Mouse (Mus musculus): ENCODE data around the gene Lmtk3. TPM values are rescaled to one million over a fixed set of nuclear protein-coding genes. Genes with fewer than 3 reads are reported as not detected.

Gene Lmtk3
- 1.1 and 1.9 TPM in 2 replicates for polyA plus RNA-seq (2015; fragmentation: Nextera tagmentation; extraction: Ambion mirVana)

- H3K4me3 ChIP-seq (replicated peaks), result peak within 1 kb of the TSS; percentile 62
- ATAC-seq (ENCODE audit: insufficient read depth, low FRiP score, low read depth), result peak; percentile 59
- peak within 1 kb of the TSS; percentile 23; the same call in 1 of the 2 replicates for H3K9ac ChIP-seq
- H3K27ac ChIP-seq, result no peak within 1 kb of the TSS
- no peaks in the 10 kb centered on the region for H3K9me3 ChIP-seq
- peak within 1 kb of the TSS; percentile 88 for H3K4me2 ChIP-seq
- H3K27me3 ChIP-seq (replicated peaks), result peaks cover 8% of the 10 kb centered on the region
- no peaks in the 10 kb centered on the region for H3K36me3 ChIP-seq
- under 1% methylated on average over 38 of the region's 38 CpGs for WGBS
- peaks cover 36% of the 10 kb centered on the region for H3K4me1 ChIP-seq
These were observed at the start of gene Lmtk3 for GRCm38 (mm10) chr7:45783511-45784091. Gene Lmtk3 (plus strand): TSS chr7:45783738.

DNA sequence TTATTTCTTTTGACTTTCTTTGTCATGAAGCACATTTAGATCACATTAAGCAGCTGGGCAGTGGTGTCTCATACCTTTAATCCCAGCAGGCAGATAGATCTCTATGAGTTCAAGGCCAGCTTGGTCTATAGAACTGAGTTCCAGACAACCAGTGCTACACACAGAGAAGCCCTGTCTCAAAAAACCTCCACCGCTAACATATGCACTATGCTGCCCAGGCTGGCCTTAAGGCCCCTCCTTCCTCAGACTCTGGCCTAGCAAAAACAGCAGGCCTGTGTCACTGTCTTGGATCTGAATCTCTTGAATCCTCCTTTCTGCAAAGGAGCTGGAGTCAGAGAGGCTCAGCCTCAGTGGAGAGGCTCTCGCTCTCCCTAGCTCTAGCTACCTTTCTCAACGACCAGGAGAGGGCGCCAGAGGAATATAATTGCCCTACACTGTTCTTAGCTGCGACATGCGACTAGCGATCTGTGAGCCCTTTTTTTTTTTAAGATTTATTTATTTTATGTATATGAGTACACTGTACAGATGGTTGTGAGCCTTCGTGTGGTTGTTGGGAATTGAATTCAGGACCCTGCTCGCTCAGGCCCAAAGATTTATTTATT, 44.3 kb upstream of the Lmtk3 start:
- Histone ChIP-seq H3K4me1 (peaks cover 6% of the 10 kb centered on the region; the same call in 1 of the 2 replicates), H3K9me3 (no peaks in the 10 kb centered on the region), H3K4me3 (replicated peaks) (no peak overlapping the region), H3K36me3 (no peaks in the 10 kb centered on the region), H3K27ac (no peak overlapping the region), H3K27me3 (replicated peaks) (no peaks in the 10 kb centered on the region), H3K9ac (no peak overlapping the region), H3K4me2 (no peak overlapping the region)
- ATAC-seq (ENCODE audit: insufficient read depth, low FRiP score, low read depth), result peak; percentile 86
- WGBS, result 7% methylated on average over 9 of the region's 9 CpGs

DNA sequence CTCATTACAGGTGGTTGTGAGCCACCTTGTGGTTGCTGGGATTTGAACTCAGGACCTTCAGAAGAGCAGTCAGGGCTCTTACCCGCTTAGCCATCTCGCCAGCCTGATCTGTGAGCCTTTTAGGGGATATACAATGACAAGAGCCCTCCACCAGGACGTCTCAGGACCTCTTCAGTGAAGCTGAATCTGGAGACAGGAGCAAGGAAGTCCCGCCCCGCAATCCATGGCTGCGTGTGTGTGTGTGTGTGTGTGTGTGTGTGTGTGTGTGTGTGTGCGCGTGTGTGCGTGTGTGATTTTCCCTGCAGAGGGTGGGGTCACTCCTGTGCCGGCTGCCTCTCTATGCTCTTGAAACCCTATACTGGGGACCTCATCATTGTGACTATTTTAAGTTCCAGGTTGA, 43.7 kb upstream of the Lmtk3 start:
- Histone ChIP-seq H3K36me3 (no peaks in the 10 kb centered on the region), H3K4me1 (peaks cover 6% of the 10 kb centered on the region; the same call in 1 of the 2 replicates), H3K4me3 (replicated peaks) (no peak overlapping the region), H3K9me3 (no peaks in the 10 kb centered on the region), H3K27ac (no peak overlapping the region), H3K4me2 (no peak overlapping the region), H3K27me3 (replicated peaks) (no peaks in the 10 kb centered on the region), H3K9ac (no peak overlapping the region)
- ATAC-seq (ENCODE audit: insufficient read depth, low FRiP score, low read depth), result no peak
- WGBS, result 62% methylated on average over 10 of the region's 10 CpGs

- Histone ChIP-seq H3K4me3 (replicated peaks) (no peak overlapping the region), H3K36me3 (no peaks in the 10 kb centered on the region), H3K9me3 (no peaks in the 10 kb centered on the region), H3K27me3 (replicated peaks) (no peaks in the 10 kb centered on the region), H3K27ac (no peak overlapping the region), H3K4me1 (peaks cover 6% of the 10 kb centered on the region; the same call in 1 of the 2 replicates), H3K4me2 (peak overlapping the region; percentile 47; the same call in 1 of the 2 replicates), H3K9ac (no peak overlapping the region)
- no peak for ATAC-seq (ENCODE audit: insufficient read depth, low FRiP score, low read depth)
- 79% methylated on average over 12 of the region's 12 CpGs for WGBS
These were observed 42.2 kb upstream of the Lmtk3 start for GRCm38 (mm10) chr7:45741308-45741707.

DNA sequence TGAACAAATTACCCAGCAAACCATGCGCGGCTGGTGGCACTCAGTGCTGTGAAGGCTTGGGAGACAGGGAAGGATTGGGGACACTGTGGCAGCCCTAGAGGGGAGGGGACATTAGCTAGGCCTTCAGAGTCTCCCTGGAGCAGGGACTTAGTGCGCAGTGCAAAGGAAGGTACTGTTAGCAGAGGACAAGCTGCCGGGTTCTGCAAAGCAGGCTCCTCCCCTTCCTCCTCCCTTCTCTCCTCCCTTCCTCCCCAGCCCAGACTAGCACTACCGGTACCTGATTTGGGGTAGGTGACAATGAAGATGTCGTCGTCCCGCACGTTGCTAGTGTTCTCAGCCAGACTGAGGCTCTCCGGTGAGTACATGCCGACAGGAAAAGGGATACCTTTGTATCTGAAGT, 41.8 kb upstream of the Lmtk3 start:
- 28% methylated on average over 11 of the region's 11 CpGs for WGBS
- no peaks in the 10 kb centered on the region for H3K36me3 ChIP-seq
- peaks cover 6% of the 10 kb centered on the region; the same call in 1 of the 2 replicates for H3K4me1 ChIP-seq
- peak overlapping the region; percentile 47 for H3K4me2 ChIP-seq
- ATAC-seq (ENCODE audit: insufficient read depth, low FRiP score, low read depth), result 0 out of 2 replicates have a peak, but pooled peaks have one; percentile 58
- H3K9me3 ChIP-seq, result no peaks in the 10 kb centered on the region
- no peak overlapping the region for H3K9ac ChIP-seq
- peak overlapping the region; percentile 25 for H3K4me3 ChIP-seq (replicated peaks)
- no peaks in the 10 kb centered on the region for H3K27me3 ChIP-seq (replicated peaks)
- no peak overlapping the region for H3K27ac ChIP-seq

- peaks cover 6% of the 10 kb centered on the region; the same call in 1 of the 2 replicates for H3K4me1 ChIP-seq
- H3K36me3 ChIP-seq, result no peaks in the 10 kb centered on the region
- H3K9me3 ChIP-seq, result no peaks in the 10 kb centered on the region
- no peak overlapping the region for H3K27ac ChIP-seq
- H3K27me3 ChIP-seq (replicated peaks), result no peaks in the 10 kb centered on the region
- no peak overlapping the region for H3K9ac ChIP-seq
- H3K4me3 ChIP-seq (replicated peaks), result peak overlapping the region; percentile 25
- 34% methylated on average over 19 of the region's 19 CpGs for WGBS
- peak overlapping the region; percentile 47 for H3K4me2 ChIP-seq
- no peak for ATAC-seq (ENCODE audit: insufficient read depth, low FRiP score, low read depth)
These were observed 41.2 kb upstream of the Lmtk3 start for GRCm38 (mm10) chr7:45742338-45742737.

DNA sequence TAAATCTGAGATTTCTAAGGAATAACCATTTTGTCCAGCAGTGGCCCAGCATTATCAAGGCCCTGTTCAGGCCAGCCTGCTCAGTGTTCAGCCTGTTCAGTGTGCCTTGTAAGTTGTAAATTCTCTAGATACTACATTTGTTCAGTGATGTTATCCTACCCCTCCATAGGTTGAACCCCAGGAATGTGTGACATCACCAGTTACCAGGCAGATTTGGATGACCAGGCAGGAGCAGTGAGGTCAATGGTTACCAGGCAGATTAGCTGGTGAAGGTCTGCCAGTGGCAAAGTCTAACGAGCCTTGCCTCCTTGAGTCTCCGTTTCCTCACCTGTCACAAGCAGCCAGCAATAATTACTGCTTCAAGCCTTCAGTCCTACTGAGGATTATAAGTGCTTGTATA, 39.2 kb upstream of the Lmtk3 start:
- Histone ChIP-seq H3K27me3 (replicated peaks) (no peaks in the 10 kb centered on the region), H3K36me3 (no peaks in the 10 kb centered on the region), H3K9me3 (no peaks in the 10 kb centered on the region), H3K4me1 (peaks cover 6% of the 10 kb centered on the region; the same call in 1 of the 2 replicates), H3K4me2 (no peak overlapping the region), H3K9ac (no peak overlapping the region), H3K4me3 (replicated peaks) (no peak overlapping the region), H3K27ac (no peak overlapping the region)
- 31% methylated on average over 2 of the region's 2 CpGs for WGBS
- ATAC-seq (ENCODE audit: insufficient read depth, low FRiP score, low read depth), result peak; percentile 47; the same call in 1 of the 2 replicates

GRCm38 (mm10) chr7:45746518-45746917, 37.0 kb upstream of the Lmtk3 start:
- Histone ChIP-seq H3K4me2 (no peak overlapping the region), H3K9ac (no peak overlapping the region), H3K27me3 (replicated peaks) (no peaks in the 10 kb centered on the region), H3K4me3 (replicated peaks) (no peak overlapping the region), H3K4me1 (peaks cover 6% of the 10 kb centered on the region; the same call in 1 of the 2 replicates), H3K9me3 (no peaks in the 10 kb centered on the region), H3K27ac (no peak overlapping the region), H3K36me3 (no peaks in the 10 kb centered on the region)
- 58% methylated on average over 6 of the region's 6 CpGs for WGBS
- ATAC-seq (ENCODE audit: insufficient read depth, low FRiP score, low read depth), result no peak

DNA sequence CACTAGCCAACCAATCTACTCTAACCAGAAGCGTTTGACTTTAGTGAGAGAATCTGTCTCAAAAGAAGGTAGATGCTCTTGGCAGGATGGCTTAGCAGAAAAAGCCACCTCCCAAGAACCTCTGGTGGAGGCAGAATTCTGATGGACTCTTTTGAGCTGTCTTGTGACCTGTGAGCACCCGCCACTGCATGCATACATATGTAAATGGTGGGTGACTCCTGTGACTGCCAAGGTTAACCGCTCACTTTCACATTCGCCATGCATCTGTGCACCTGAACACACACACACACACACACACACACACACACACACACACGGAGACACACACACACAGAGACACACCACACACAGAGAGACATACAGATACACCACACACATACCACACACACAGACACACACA, 36.1 kb upstream of the Lmtk3 start:
- no peaks in the 10 kb centered on the region for H3K36me3 ChIP-seq
- H3K4me2 ChIP-seq, result no peak overlapping the region
- H3K4me1 ChIP-seq, result no peaks in the 10 kb centered on the region
- H3K9ac ChIP-seq, result no peak overlapping the region
- no peak for ATAC-seq (ENCODE audit: insufficient read depth, low FRiP score, low read depth)
- H3K9me3 ChIP-seq, result no peaks in the 10 kb centered on the region
- 86% methylated on average over 5 of the region's 5 CpGs for WGBS
- H3K27me3 ChIP-seq (replicated peaks), result no peaks in the 10 kb centered on the region
- no peak overlapping the region for H3K27ac ChIP-seq
- no peak overlapping the region for H3K4me3 ChIP-seq (replicated peaks)

GRCm38 (mm10) chr7:45748110-45748509, 35.4 kb upstream of the Lmtk3 start:
- 74% methylated on average over 7 of the region's 7 CpGs for WGBS
- no peak overlapping the region for H3K27ac ChIP-seq
- no peaks in the 10 kb centered on the region for H3K27me3 ChIP-seq (replicated peaks)
- ATAC-seq (ENCODE audit: insufficient read depth, low FRiP score, low read depth), result no peak; the same call in 1 of the 2 replicates
- H3K9ac ChIP-seq, result no peak overlapping the region
- H3K9me3 ChIP-seq, result no peaks in the 10 kb centered on the region
- no peaks in the 10 kb centered on the region for H3K4me1 ChIP-seq
- H3K36me3 ChIP-seq, result no peaks in the 10 kb centered on the region
- no peak overlapping the region for H3K4me3 ChIP-seq (replicated peaks)
- no peak overlapping the region for H3K4me2 ChIP-seq

- no peak overlapping the region for H3K4me3 ChIP-seq (replicated peaks)
These were observed 34.1 kb upstream of the Lmtk3 start for GRCm38 (mm10) chr7:45749401-45749800.

GRCm38 (mm10) chr7:45750162-45750561, 33.4 kb upstream of the Lmtk3 start:
- H3K4me2 ChIP-seq, result no peak overlapping the region
- 54% methylated on average over 9 of the region's 9 CpGs for WGBS
- H3K4me1 ChIP-seq, result no peaks in the 10 kb centered on the region
- no peaks in the 10 kb centered on the region for H3K36me3 ChIP-seq
- no peak overlapping the region for H3K9ac ChIP-seq
- no peak for ATAC-seq (ENCODE audit: insufficient read depth, low FRiP score, low read depth)
- H3K27ac ChIP-seq, result no peak overlapping the region
- no peak overlapping the region for H3K4me3 ChIP-seq (replicated peaks)
- H3K27me3 ChIP-seq (replicated peaks), result no peaks in the 10 kb centered on the region
- no peaks in the 10 kb centered on the region for H3K9me3 ChIP-seq

More at GRCm38 (mm10) chr7:45749401-45749800, 34.1 kb upstream of the Lmtk3 start:
- no peak overlapping the region for H3K4me2 ChIP-seq
- H3K9ac ChIP-seq, result no peak overlapping the region
- no peak for ATAC-seq (ENCODE audit: insufficient read depth, low FRiP score, low read depth)
- H3K9me3 ChIP-seq, result no peaks in the 10 kb centered on the region
- no peak overlapping the region for H3K27ac ChIP-seq
- no peaks in the 10 kb centered on the region for H3K36me3 ChIP-seq
- WGBS, result 29% methylated on average over 10 of the region's 10 CpGs
- H3K4me1 ChIP-seq, result no peaks in the 10 kb centered on the region
- H3K27me3 ChIP-seq (replicated peaks), result no peaks in the 10 kb centered on the region

All from stomach, embryonic 15.5 days (tissue).